Mouse (Mus musculus) thymus, adult 2 months (tissue): ENCODE data around the gene Rnaset2b.
"Not testable (repeated sequence)": the region's sequence is repeated elsewhere in the genome, so short reads cannot be mapped to it uniquely, and the experiment has no call there.

ENCODE experiments used
- CTCF ChIP-seq: fragments of 200-500 bp; IDR thresholded peaks from 2 replicates; pipeline ENCODE4 v1.5.1; 2012; ENCODE audit warnings: mild to moderate bottlenecking, control low read depth, low read length, moderate library complexity, borderline replicate concordance; ENCODE audit not compliant: control insufficient read depth, poor library complexity, insufficient read depth; ENCODE audit errors: extremely low read depth
- POLR2A ChIP-seq: fragments of 200-500 bp; IDR thresholded peaks from 2 replicates; pipeline ENCODE4 v1.6.1; 2012; ENCODE audit warnings: mild to moderate bottlenecking, low read length, control low read depth, moderate library complexity; ENCODE audit not compliant: control insufficient read depth, poor library complexity, insufficient read depth; ENCODE audit errors: extremely low read depth

GRCm38 (mm10) chr17:7005646-7006045 lies 35.2 kb downstream of the Rnaset2b start:
- not testable (repeated sequence) for TF ChIP-seq CTCF, POLR2A
